Mouse (Mus musculus) ES-Bruce4 (cell line): ENCODE data around the gene D630045J12Rik.

Experiments
- CTCF ChIP-seq: IDR thresholded peaks from one replicate; pipeline ENCODE4 v1.8.1; 2011; ENCODE audit warnings: low read depth, low read length
- EP300 ChIP-seq: IDR thresholded peaks from 2 replicates; pipeline ENCODE4 v1.6.1; 2011; ENCODE audit warnings: low read depth, low read length; ENCODE audit not compliant: insufficient read depth
- POLR2A ChIP-seq: IDR thresholded peaks from one replicate; pipeline ENCODE4 v1.8.1; 2011; ENCODE audit warnings: low read length; ENCODE audit not compliant: insufficient read depth

GRCm38 (mm10) chr6:38140402-38140801 lies 113.4 kb downstream of the D630045J12Rik start:
- TF ChIP-seq CTCF (no peak), POLR2A (no peak), EP300 (no peak)
